Comparison of ENCODE assay signal across 8 mouse cellular contexts in the genomic region with DNA sequence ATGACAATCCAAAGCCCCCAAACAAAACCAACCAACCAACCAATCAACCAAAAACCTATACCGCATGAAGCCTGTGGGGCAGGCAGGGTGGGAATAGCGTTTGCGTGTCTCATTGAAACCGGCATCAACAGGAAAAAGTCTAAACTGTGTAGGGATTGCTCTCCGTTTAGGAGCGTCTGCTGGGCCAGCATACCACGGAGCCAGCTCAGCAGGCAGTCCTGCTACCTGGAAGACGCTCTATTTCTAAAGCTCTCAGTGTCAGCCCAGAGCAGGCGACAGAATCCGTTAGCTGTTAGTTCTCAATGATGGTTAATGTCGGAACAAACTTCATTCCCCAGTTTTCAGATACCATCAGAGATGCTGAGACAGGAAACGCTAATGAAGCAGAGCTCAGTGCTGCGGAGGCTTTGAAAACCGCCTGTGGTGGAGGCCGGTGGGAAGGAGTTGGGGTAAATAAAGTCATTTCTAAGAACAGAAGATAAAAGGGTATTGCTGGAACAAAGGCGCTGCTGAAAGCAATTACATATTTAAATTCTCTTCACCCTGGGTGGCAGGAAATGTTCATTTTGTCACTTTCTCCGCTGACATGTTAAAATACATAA. TPM values are rescaled to one million over a fixed set of nuclear protein-coding genes. Genes with fewer than 3 reads are reported as not detected.
A peak's percentile ranks its signal among the peaks of the same experiment; 100 is the strongest.
DNase-seq lines count a peak whose midpoint lies in the region; ATAC-seq and TF ChIP-seq lines count a peak whose summit lies in the region.

No protein-coding gene starts in this region.

- H3K36me3 ChIP-seq in lung, embryonic 14.5 days (ENCODE audit: insufficient read depth), result no peaks in the 10 kb centered on the region
- H3K36me3 ChIP-seq in embryonic facial prominence, embryonic 11.5 days (replicated peaks; ENCODE audit: control insufficient read depth, insufficient read depth, low read depth, low read length), result no peaks in the 10 kb centered on the region
- H3K36me3 ChIP-seq in limb, embryonic 11.5 days (ENCODE audit: control insufficient read depth, insufficient read depth, low read length), result no peaks in the 10 kb centered on the region
- H3K36me3 ChIP-seq in neural tube, embryonic 14.5 days (ENCODE audit: control insufficient read depth, insufficient read depth, low read length), result no peaks in the 10 kb centered on the region

- H3K9ac ChIP-seq in lung, embryonic 14.5 days, result no peak overlapping the region
- H3K9ac ChIP-seq in embryonic facial prominence, embryonic 11.5 days (replicated peaks; ENCODE audit: low read length), result peak overlapping the region; percentile 46
- H3K9ac ChIP-seq in limb, embryonic 11.5 days (ENCODE audit: low read length), result 0 out of 2 replicates have a peak overlapping the region, but pooled peaks have one; percentile 0
- peak overlapping the region; percentile 29 for H3K9ac ChIP-seq in neural tube, embryonic 14.5 days (replicated peaks; ENCODE audit: low read depth, low read length)

- no peaks in the 10 kb centered on the region for H3K4me1 ChIP-seq in lung, embryonic 14.5 days (ENCODE audit: insufficient read depth)
- no peaks in the 10 kb centered on the region for H3K4me1 ChIP-seq in embryonic facial prominence, embryonic 11.5 days (ENCODE audit: control insufficient read depth, insufficient read depth, low read length)
- H3K4me1 ChIP-seq in limb, embryonic 11.5 days (ENCODE audit: control insufficient read depth, insufficient read depth, low read length), result peaks cover 2% of the 10 kb centered on the region; the same call in 1 of the 2 replicates
- peaks cover 6% of the 10 kb centered on the region for H3K4me1 ChIP-seq in neural tube, embryonic 14.5 days (ENCODE audit: control insufficient read depth, insufficient read depth, low read length)

- WGBS in lung, embryonic 14.5 days, result 4% methylated on average over 17 of the region's 17 CpGs
- 2% methylated on average over 17 of the region's 17 CpGs for WGBS in embryonic facial prominence, embryonic 11.5 days
- WGBS in limb, embryonic 11.5 days, result 3% methylated on average over 17 of the region's 17 CpGs
- 3% methylated on average over 17 of the region's 17 CpGs for WGBS in neural tube, embryonic 14.5 days

- H3K4me2 ChIP-seq in lung, embryonic 14.5 days, result peak overlapping the region; percentile 34
- peak overlapping the region; percentile 7 for H3K4me2 ChIP-seq in embryonic facial prominence, embryonic 11.5 days (ENCODE audit: low read depth, low read length)
- H3K4me2 ChIP-seq in limb, embryonic 11.5 days (ENCODE audit: low read depth, severe bottlenecking), result peak overlapping the region; percentile 44
- H3K4me2 ChIP-seq in neural tube, embryonic 14.5 days (ENCODE audit: low read depth, low read length), result peak overlapping the region; percentile 45

- no peak for TF ChIP-seq CTCF in lung, embryonic 14.5 days (IDR thresholded peaks at IDR 0.05; ENCODE audit: low read depth)
- no peak for TF ChIP-seq CTCF in gastrocnemius, adult 2 months (IDR thresholded peaks at IDR 0.05)

- no peak for ATAC-seq in lung, embryonic 14.5 days (ENCODE audit: insufficient read depth)
- no peak for ATAC-seq in embryonic facial prominence, embryonic 11.5 days (replicated peaks; ENCODE audit: insufficient number of reproducible peaks, low FRiP score, low TSS enrichment, low read depth)
- no peak for ATAC-seq in limb, embryonic 11.5 days (ENCODE audit: insufficient number of reproducible peaks, low FRiP score, low TSS enrichment, low read depth)
- 0 out of 2 replicates have a peak, but pooled peaks have one; percentile 54 for ATAC-seq in neural tube, embryonic 14.5 days (ENCODE audit: low read depth)

- no peak overlapping the region for H3K4me3 ChIP-seq in lung, embryonic 14.5 days (ENCODE audit: low read depth, low read length)
- H3K4me3 ChIP-seq in embryonic facial prominence, embryonic 11.5 days (ENCODE audit: low read depth, low read length), result peak overlapping the region; percentile 16; the same call in 1 of the 2 replicates
- H3K4me3 ChIP-seq in limb, embryonic 11.5 days (ENCODE audit: low read depth, low read length), result peak overlapping the region; percentile 6; the same call in 1 of the 2 replicates
- H3K4me3 ChIP-seq in neural tube, embryonic 14.5 days (ENCODE audit: low read depth, low read length), result peak overlapping the region; percentile 7; the same call in 1 of the 2 replicates
- no peak overlapping the region for H3K4me3 ChIP-seq in gastrocnemius, adult 2 months

- intact Hi-C loops in gastrocnemius, adult 2 months (cut with DNase I), result no loop called here

- H3K9me3 ChIP-seq in lung, embryonic 14.5 days (ENCODE audit: low read depth, low read length), result peaks cover 5% of the 10 kb centered on the region; the same call in 1 of the 2 replicates
- no peaks in the 10 kb centered on the region for H3K9me3 ChIP-seq in embryonic facial prominence, embryonic 11.5 days (replicated peaks; ENCODE audit: control insufficient read depth, low read length)
- 0 out of 2 replicates have a peak, but pooled peaks cover 2% of the 10 kb centered on the region for H3K9me3 ChIP-seq in limb, embryonic 11.5 days (ENCODE audit: control insufficient read depth, low read length)
- no peaks in the 10 kb centered on the region for H3K9me3 ChIP-seq in neural tube, embryonic 14.5 days (ENCODE audit: control insufficient read depth, low read length)

- DNase-seq in lung, embryonic 14.5 days, result peak; percentile 11
- DNase-seq in lung, postnatal 4 days, result no peak
- peak; percentile 39 for DNase-seq in embryonic facial prominence, embryonic 11.5 days (ENCODE audit: low spot score)
- peak; percentile 45 for DNase-seq in limb, embryonic 11.5 days (ENCODE audit: low spot score)
- no peak for DNase-seq in adrenal gland, adult 18-20 months (ENCODE audit: low spot score in 2 of 2)
- DNase-seq in gastrocnemius, adult 2 months, result no peak
- no peak for DNase-seq in left cerebral cortex, adult 11 months (ENCODE audit: low spot score)

- no peak overlapping the region for H3K27ac ChIP-seq in lung, embryonic 14.5 days (ENCODE audit: low read depth)
- no peak overlapping the region for H3K27ac ChIP-seq in embryonic facial prominence, embryonic 11.5 days (replicated peaks; ENCODE audit: low read depth, low read length)
- H3K27ac ChIP-seq in limb, embryonic 11.5 days (replicated peaks; ENCODE audit: low read depth, low read length), result no peak overlapping the region
- peak overlapping the region; percentile 60 for H3K27ac ChIP-seq in neural tube, embryonic 14.5 days (ENCODE audit: low read depth, low read length)
- H3K27ac ChIP-seq in gastrocnemius, adult 2 months, result no peak overlapping the region

- H3K27me3 ChIP-seq in lung, embryonic 14.5 days (ENCODE audit: insufficient read depth, low read length), result peaks cover 11% of the 10 kb centered on the region; the same call in 1 of the 2 replicates
- no peaks in the 10 kb centered on the region for H3K27me3 ChIP-seq in embryonic facial prominence, embryonic 11.5 days (ENCODE audit: control insufficient read depth, insufficient read depth, low read length)
- H3K27me3 ChIP-seq in limb, embryonic 11.5 days (ENCODE audit: control insufficient read depth, insufficient read depth, low read length), result no peaks in the 10 kb centered on the region
- H3K27me3 ChIP-seq in neural tube, embryonic 14.5 days (ENCODE audit: control insufficient read depth, insufficient read depth, low read length), result no peaks in the 10 kb centered on the region

RNA-seq across cellular contexts. Expression of a gene that starts 42.9 kb away (rescaled TPM):
- polyA plus RNA-seq in lung, embryonic 14.5 days (2014; fragmentation: Nextera tagmentation; extraction: Ambion mirVana), result 21.8 and 22.9 TPM in 2 replicates
- 36.0 and 37.9 TPM in 2 replicates for polyA plus RNA-seq in embryonic facial prominence, embryonic 11.5 days (2014; fragmentation: Nextera tagmentation; extraction: Ambion mirVana)
- polyA plus RNA-seq in limb, embryonic 11.5 days (2014; fragmentation: Nextera tagmentation; extraction: Ambion mirVana), result 31.8 and 32.1 TPM in 2 replicates
- 26.5 TPM in 2 replicates for polyA plus RNA-seq in neural tube, embryonic 14.5 days (2014; fragmentation: Nextera tagmentation; extraction: Ambion mirVana)
- total RNA-seq in adrenal gland, adult 18-20 months (2021), result 10 to 100 TPM; 43.0 to 45.3 TPM
- total RNA-seq in gastrocnemius, adult 2 months (2021), result 10 to 100 TPM in 1 of 2 experiments, 1 to 10 TPM in 1; 8.1 to 10.3 TPM

RNA-seq across cellular contexts. Expression of a gene that starts 43.0 kb away (rescaled TPM):
- polyA plus RNA-seq in lung, embryonic 14.5 days (2014; fragmentation: Nextera tagmentation; extraction: Ambion mirVana), result 123 and 128 TPM in 2 replicates
- 140 and 155 TPM in 2 replicates for polyA plus RNA-seq in embryonic facial prominence, embryonic 11.5 days (2014; fragmentation: Nextera tagmentation; extraction: Ambion mirVana)
- 124 and 126 TPM in 2 replicates for polyA plus RNA-seq in limb, embryonic 11.5 days (2014; fragmentation: Nextera tagmentation; extraction: Ambion mirVana)
- 90.5 and 104 TPM in 2 replicates for polyA plus RNA-seq in neural tube, embryonic 14.5 days (2014; fragmentation: Nextera tagmentation; extraction: Ambion mirVana)
- 10 to 100 TPM; 71.5 to 78.9 TPM for total RNA-seq in adrenal gland, adult 18-20 months (2021)
- 10 to 100 TPM; 15.2 to 16.0 TPM for total RNA-seq in gastrocnemius, adult 2 months (2021)

RNA-seq across cellular contexts. Expression of a gene that starts 57.7 kb away (rescaled TPM):
- polyA plus RNA-seq in lung, embryonic 14.5 days (2014; fragmentation: Nextera tagmentation; extraction: Ambion mirVana), result 87.1 and 87.8 TPM in 2 replicates
- 81.7 and 84.4 TPM in 2 replicates for polyA plus RNA-seq in embryonic facial prominence, embryonic 11.5 days (2014; fragmentation: Nextera tagmentation; extraction: Ambion mirVana)
- polyA plus RNA-seq in limb, embryonic 11.5 days (2014; fragmentation: Nextera tagmentation; extraction: Ambion mirVana), result 75.8 and 76.5 TPM in 2 replicates
- polyA plus RNA-seq in neural tube, embryonic 14.5 days (2014; fragmentation: Nextera tagmentation; extraction: Ambion mirVana), result 87.1 and 93.9 TPM in 2 replicates
- total RNA-seq in adrenal gland, adult 18-20 months (2021), result 100 to 1,000 TPM; 131 to 157 TPM
- total RNA-seq in gastrocnemius, adult 2 months (2021), result 10 to 100 TPM; 66.0 to 68.1 TPM

Comparison
In these comparisons a context has a peak if more than half of its experiments do, and no peak if none do; other contexts are left out.
1. DNase-seq: peak in lung, embryonic 14.5 days (single experiment), embryonic facial prominence, embryonic 11.5 days (single experiment) and limb, embryonic 11.5 days (single experiment); none in lung, postnatal 4 days (0 of 2), adrenal gland, adult 18-20 months (0 of 2), gastrocnemius, adult 2 months (single experiment) and left cerebral cortex, adult 11 months (single experiment).
2. H3K4me3 ChIP-seq: peak in embryonic facial prominence, embryonic 11.5 days (single experiment), limb, embryonic 11.5 days (single experiment) and neural tube, embryonic 14.5 days (single experiment); none in lung, embryonic 14.5 days (single experiment) and gastrocnemius, adult 2 months (single experiment).
3. Peak in every context shown above with its lines, with median percentiles within 50 percentile points of each other: H3K4me2 ChIP-seq.